ENCODE assay signal across 30 mouse cellular contexts in the genomic region with DNA sequence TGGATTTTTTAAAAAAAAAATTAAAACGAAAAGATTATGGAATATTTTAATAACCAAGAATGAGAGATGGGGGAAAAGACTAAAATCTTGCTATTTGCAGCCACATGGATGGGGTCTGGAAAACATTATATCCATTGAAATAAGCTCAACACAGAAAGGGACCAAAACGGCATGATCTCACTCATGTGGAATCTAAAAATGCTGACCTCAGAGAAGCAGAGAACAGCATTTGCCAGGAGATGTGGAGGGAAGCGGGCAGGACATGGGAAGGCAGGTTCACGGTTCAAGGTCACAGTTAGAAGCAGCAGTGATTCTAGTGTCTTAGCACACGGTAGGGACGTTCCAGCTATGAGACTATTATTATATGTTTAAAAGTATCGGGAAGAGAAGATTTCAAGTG.
A peak's percentile ranks its signal among the peaks of the same experiment; 100 is the strongest.
DNase-seq lines count a peak whose midpoint lies in the region; ATAC-seq and TF ChIP-seq lines count a peak whose summit lies in the region.
"Had no signal": no experiment of that assay in that cellular context is flagged by ENCODE, and none has a peak within 500 bp of the region (broad histone marks: within the 10 kb centered on the region; RNA-seq: fewer than 3 reads in every experiment).

No protein-coding gene starts in this region.

- TF ChIP-seq POLR2A in embryonic fibroblast, embryonic 13.5 days (IDR thresholded peaks at IDR 0.05; ENCODE audit: low read depth, low read length), result peak; percentile 34; the same call in 1 of the 2 replicates

- no peak overlapping the region for H3K4me2 ChIP-seq in embryonic facial prominence, embryonic 11.5 days (ENCODE audit: low read depth, low read length)
- H3K4me2 ChIP-seq: forebrain, embryonic 13.5 days; heart, embryonic 15.5 days; hindbrain, embryonic 13.5 days; midbrain, embryonic 13.5 days; neural tube, embryonic 13.5 days had no signal

- no peaks in the 10 kb centered on the region for H3K9me3 ChIP-seq in embryonic facial prominence, embryonic 11.5 days (replicated peaks; ENCODE audit: control insufficient read depth, low read length)
- no peaks in the 10 kb centered on the region for H3K9me3 ChIP-seq in hindbrain, embryonic 10.5 days
- H3K9me3 ChIP-seq: forebrain, embryonic 13.5 days; heart, embryonic 15.5 days; hindbrain, embryonic 13.5 days; midbrain, embryonic 13.5 days; neural tube, embryonic 13.5 days had no signal

- 59% methylated on average over 7 of the region's 7 CpGs for WGBS in embryonic facial prominence, embryonic 11.5 days
- WGBS in hindbrain, embryonic 10.5 days, result 80% methylated on average over 7 of the region's 7 CpGs

- intact Hi-C loops in gastrocnemius, postnatal 14 days (cut with DNase I; ENCODE audit: low total_unique reads), result no loop called here

- no peak overlapping the region for H3K27ac ChIP-seq in embryonic facial prominence, embryonic 11.5 days (replicated peaks; ENCODE audit: low read depth, low read length)
- H3K27ac ChIP-seq in embryonic fibroblast, embryonic 13.5 days (ENCODE audit: insufficient read depth, low read length), result peak overlapping the region; percentile 78
- no peak overlapping the region for H3K27ac ChIP-seq in hindbrain, embryonic 10.5 days
- H3K27ac ChIP-seq: forebrain, embryonic 13.5 days; heart, embryonic 15.5 days; hindbrain, embryonic 13.5 days; liver, embryonic 14.5 days; macrophage; midbrain, embryonic 13.5 days; neural tube, embryonic 13.5 days had no signal

- peak; percentile 25; the same call in 1 of the 2 replicates for ATAC-seq in embryonic facial prominence, embryonic 11.5 days (replicated peaks; ENCODE audit: insufficient number of reproducible peaks, low FRiP score, low TSS enrichment, low read depth)
- ATAC-seq: activated CD4-positive, CD25-positive, alpha-beta regulatory T cell, adult 4 months; forebrain, embryonic 13.5 days; intestine, postnatal 0 days; midbrain, embryonic 13.5 days had no signal

- H3K9ac ChIP-seq in embryonic facial prominence, embryonic 11.5 days (replicated peaks; ENCODE audit: low read length), result no peak overlapping the region
- H3K9ac ChIP-seq: forebrain, embryonic 13.5 days; heart, embryonic 15.5 days; hindbrain, embryonic 13.5 days; liver, embryonic 14.5 days; midbrain, embryonic 13.5 days; neural tube, embryonic 13.5 days had no signal

- no peaks in the 10 kb centered on the region for H3K27me3 ChIP-seq in embryonic facial prominence, embryonic 11.5 days (ENCODE audit: control insufficient read depth, insufficient read depth, low read length)
- H3K27me3 ChIP-seq in hindbrain, embryonic 10.5 days (ENCODE audit: insufficient read depth, poor library complexity, severe bottlenecking), result no peaks in the 10 kb centered on the region
- H3K27me3 ChIP-seq: forebrain, embryonic 13.5 days; heart, embryonic 15.5 days; hindbrain, embryonic 13.5 days; midbrain, embryonic 13.5 days; neural tube, embryonic 13.5 days had no signal

- no peaks in the 10 kb centered on the region; the same call in 1 of the 2 replicates for H3K4me1 ChIP-seq in embryonic facial prominence, embryonic 11.5 days (ENCODE audit: control insufficient read depth, insufficient read depth, low read length)
- H3K4me1 ChIP-seq in embryonic fibroblast, embryonic 13.5 days (ENCODE audit: control insufficient read depth, insufficient read depth, low read length), result peaks cover 26% of the 10 kb centered on the region
- peaks cover 18% of the 10 kb centered on the region for H3K4me1 ChIP-seq in hindbrain, embryonic 10.5 days (replicated peaks)

- no peak overlapping the region for H3K4me3 ChIP-seq in embryonic facial prominence, embryonic 11.5 days (ENCODE audit: low read depth, low read length)
- H3K4me3 ChIP-seq in embryonic fibroblast, embryonic 13.5 days (ENCODE audit: insufficient read depth, low read length), result no peak overlapping the region
- H3K4me3 ChIP-seq in hindbrain, embryonic 10.5 days, result no peak overlapping the region
- H3K4me3 ChIP-seq: forebrain, embryonic 13.5 days; heart, embryonic 15.5 days; hindbrain, embryonic 13.5 days; midbrain, embryonic 13.5 days; neural tube, embryonic 13.5 days had no signal

- H3K36me3 ChIP-seq in embryonic facial prominence, embryonic 11.5 days (replicated peaks; ENCODE audit: control insufficient read depth, insufficient read depth, low read depth, low read length), result no peaks in the 10 kb centered on the region
- no peaks in the 10 kb centered on the region for H3K36me3 ChIP-seq in hindbrain, embryonic 10.5 days
- H3K36me3 ChIP-seq: heart, embryonic 15.5 days; hindbrain, embryonic 13.5 days; midbrain, embryonic 13.5 days; neural tube, embryonic 13.5 days had no signal

- DNase-seq in gastrocnemius, adult 18-20 months (ENCODE audit: low spot score), result peak; percentile 8
- no peak for DNase-seq in gastrocnemius, postnatal 14 days
- peak; percentile 51 for DNase-seq in 3T3-L1 (ENCODE audit: low read depth, low spot score)
- peak; percentile 70 for DNase-seq in embryonic facial prominence, embryonic 11.5 days (ENCODE audit: low spot score)
- no peak for DNase-seq in hindbrain, embryonic 10.5 days (ENCODE audit: low spot score)
- DNase-seq in layer of hippocampus, postnatal 10 days (ENCODE audit: low spot score in 2 of 2), result no peak
- no peak for DNase-seq in urinary bladder, postnatal 25 days (ENCODE audit: low spot score)
- DNase-seq: adrenal gland, postnatal 10 days; cerebellum, adult 11-12 months; cerebellum, adult 9-11 months; embryo, embryonic 11 days; gastrocnemius, postnatal 25 days; heart, adult 18-20 months; kidney, adult 9 months; kidney, postnatal 10 days; layer of hippocampus, adult 9-11 months; liver; lung, adult 2 months; lung, postnatal 10 days; thymus, postnatal 4 days had no signal

- TF ChIP-seq CTCF in embryonic fibroblast, embryonic 13.5 days (IDR thresholded peaks at IDR 0.05; ENCODE audit: borderline replicate concordance, insufficient read depth, low read length), result no peak

Comparison
In these comparisons a context has a peak if more than half of its experiments do, and no peak if none do; other contexts are left out.
1. DNase-seq: peak in gastrocnemius, adult 18-20 months (single experiment), 3T3-L1 (single experiment) and embryonic facial prominence, embryonic 11.5 days (single experiment); none in gastrocnemius, postnatal 14 days (single experiment), hindbrain, embryonic 10.5 days (single experiment), layer of hippocampus, postnatal 10 days (0 of 2) and urinary bladder, postnatal 25 days (single experiment).